Mouse (Mus musculus) effector memory CD4-positive, alpha-beta T cell, adult 7 months (primary cell): Measurements from ENCODE around the gene Gjb5. TPM values are rescaled to one million over a fixed set of nuclear protein-coding genes. Genes with fewer than 3 reads are reported as not detected.

Experiments used
- polyA plus RNA-seq: library from polyadenylated mRNA; unstranded; fragments of 100-300 nt; shearing (Covaris generic); gene quantifications from one replicate; pipeline ENCODE4 v1.2.1, GENCODE M21; 2017

Gene Gjb5
- polyA plus RNA-seq: not detected

DNA sequence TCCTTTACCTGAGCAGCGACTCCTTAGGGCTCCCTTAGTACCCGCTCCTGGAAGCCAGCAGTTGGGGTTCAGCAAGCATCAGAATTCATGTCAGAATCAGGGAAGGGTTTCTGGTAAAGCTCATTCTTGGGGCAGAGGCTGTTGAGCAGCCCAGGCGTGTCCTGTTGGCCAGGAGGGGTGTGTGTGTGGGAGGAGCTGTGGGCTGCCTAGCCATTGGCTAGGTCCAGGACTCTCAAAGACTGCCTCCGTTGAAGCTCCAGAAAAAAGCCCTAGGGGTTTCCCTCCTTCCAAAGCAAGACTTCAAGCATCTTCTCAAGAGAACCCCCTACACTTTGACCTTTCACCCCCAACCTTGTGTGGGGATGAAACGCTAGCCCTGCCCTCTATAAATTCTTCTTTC, at the start of gene Gjb5:
Gene Gjb5, minus strand, starts transcription at position 164 of the 400 bp plus-strand sequence.

GRCm38 (mm10) chr4:127353951-127354438, 4.0 kb downstream of the Gjb5 start, which contains the start of gene Gjb4:
TSS of gene Gjb4 (minus strand) at chr4:127354081.

GRCm38 (mm10) chr4:127330181-127331100, 27.5 kb downstream of the Gjb5 start, which contains the start of gene Gjb3:
TSS of gene Gjb3 (minus strand) at chr4:127330844.

DNA sequence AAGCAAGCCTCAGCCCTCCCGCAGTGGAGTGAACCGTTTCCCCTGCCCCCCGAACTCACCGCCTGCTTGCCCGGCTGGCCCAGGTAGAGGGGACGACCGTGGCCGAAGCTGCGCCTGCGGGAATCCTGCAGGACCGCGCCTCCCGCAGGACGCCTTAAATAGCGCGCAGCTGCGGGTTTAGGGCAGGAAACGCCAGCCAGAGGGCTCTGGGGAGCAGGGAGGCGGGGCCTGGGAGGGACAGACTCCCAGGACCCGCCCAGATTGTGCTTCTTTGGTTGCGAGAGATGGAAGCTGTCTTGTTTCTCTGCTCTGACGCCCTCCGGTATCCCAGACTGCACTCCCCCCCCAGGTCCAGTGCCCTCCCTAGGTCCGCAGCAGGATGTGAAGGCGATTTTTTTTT, 44.1 kb downstream of the Gjb5 start, which contains the start of gene Gja4:
Gene Gja4, minus strand, starts transcription at position 179 of the 400 bp plus-strand sequence.

Other genes starting within 250 kb of the Gjb5 start
- 10.0 TPM for gene Tmem35b, start 234.5 kb downstream of the Gjb5 start, polyA plus RNA-seq
- not detected for gene Dlgap3, start 189.0 kb downstream of the Gjb5 start, polyA plus RNA-seq
- gene Smim12, start 114.4 kb downstream of the Gjb5 start, polyA plus RNA-seq: 28.3 TPM
- gene Gja4, start 44.1 kb downstream of the Gjb5 start, polyA plus RNA-seq: not detected
- gene Gjb3, start 27.3 kb downstream of the Gjb5 start, polyA plus RNA-seq: not detected
- not detected for gene Gjb4, start 4.1 kb downstream of the Gjb5 start, polyA plus RNA-seq